Mouse (Mus musculus) hindlimb bud, embryonic 11.5 days (tissue): ENCODE measurements around the gene Tbck.

Experiments used
- DNase-seq: peaks from one replicate; pipeline ENCODE4 v3.0.0-alpha.2; 2012; ENCODE audit warnings: low read depth, low spot score; ENCODE audit errors: extremely low spot score

The Tbck gene

DNA sequence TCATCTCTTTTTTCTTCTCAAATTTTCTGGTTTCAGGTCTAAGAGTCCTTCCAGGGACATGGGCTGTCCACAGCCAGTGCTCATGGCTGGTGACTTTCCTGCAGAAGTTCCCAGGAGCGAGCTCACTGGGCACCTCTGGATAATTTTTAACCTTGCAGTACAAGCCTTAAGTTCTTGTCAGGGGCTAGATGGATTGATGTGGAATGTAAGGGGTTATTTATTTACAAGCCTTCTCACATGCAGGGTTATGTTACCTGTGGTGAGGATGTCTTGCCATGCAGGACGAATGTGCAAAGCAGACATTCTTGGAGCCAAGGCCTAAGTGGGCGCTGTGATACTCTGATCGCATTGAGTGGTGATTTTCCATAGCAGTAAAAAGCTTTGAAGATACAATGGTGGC lies 181.7 kb downstream of the Tbck start:
- no peak for DNase-seq

DNA sequence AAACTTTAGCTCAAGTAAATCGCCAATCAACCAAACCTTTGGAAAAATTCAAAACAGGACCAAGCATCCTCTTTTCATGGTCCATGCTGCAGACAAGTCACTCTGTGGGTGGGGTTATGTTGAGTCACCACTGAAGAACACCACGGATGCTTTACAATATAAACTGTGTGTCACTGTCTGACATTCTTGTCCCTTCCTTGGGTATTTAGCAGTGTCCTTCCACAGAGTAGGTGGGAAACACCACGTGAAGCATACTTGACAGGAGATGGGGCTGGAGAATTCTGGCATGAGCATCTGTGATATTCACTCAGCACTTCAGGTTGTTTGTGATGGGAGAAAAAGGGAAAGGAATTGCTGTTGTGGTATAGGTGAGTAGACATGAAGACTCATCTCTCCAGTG lies 183.0 kb downstream of the Tbck start:
- DNase-seq: no peak

DNA sequence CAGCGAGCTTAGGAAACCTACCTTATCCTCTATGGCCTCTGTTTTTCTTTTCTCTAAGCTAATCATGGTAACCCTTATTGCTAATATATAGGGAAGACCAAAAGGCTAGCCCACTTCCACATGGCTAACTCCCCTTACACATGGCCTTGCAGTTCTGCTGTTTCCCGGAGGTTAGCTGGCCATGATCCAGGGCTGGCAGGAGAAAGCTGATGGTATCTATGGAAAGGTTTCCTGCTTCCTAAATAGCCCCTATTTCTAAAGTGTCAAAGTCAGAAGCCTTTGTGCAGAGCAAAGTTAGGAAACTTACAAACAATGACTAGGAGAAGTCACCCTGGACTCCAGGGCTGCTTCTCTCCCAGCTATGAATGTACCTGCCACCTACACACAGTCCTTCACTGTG lies 184.9 kb downstream of the Tbck start:
- DNase-seq: no peak

DNA sequence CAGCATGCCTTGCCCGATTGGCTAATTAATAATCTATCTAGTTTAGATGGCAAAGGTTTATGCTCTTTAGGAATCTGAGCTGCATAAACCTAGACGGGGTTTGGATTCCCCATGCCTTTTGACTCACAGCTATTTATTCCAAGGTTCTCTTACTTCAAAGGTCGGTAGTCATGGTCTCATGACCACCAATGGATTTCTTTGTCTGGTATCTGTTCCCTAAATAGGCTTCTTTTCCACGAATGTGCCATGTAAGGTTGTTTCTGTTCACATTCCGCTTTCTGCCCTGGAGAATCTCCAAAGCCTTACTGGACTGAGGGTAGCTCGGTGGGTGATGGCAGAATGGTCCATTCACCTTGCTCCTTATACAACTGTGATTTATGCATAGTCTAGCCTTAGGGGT lies 186.1 kb downstream of the Tbck start:
- DNase-seq: no peak

DNA sequence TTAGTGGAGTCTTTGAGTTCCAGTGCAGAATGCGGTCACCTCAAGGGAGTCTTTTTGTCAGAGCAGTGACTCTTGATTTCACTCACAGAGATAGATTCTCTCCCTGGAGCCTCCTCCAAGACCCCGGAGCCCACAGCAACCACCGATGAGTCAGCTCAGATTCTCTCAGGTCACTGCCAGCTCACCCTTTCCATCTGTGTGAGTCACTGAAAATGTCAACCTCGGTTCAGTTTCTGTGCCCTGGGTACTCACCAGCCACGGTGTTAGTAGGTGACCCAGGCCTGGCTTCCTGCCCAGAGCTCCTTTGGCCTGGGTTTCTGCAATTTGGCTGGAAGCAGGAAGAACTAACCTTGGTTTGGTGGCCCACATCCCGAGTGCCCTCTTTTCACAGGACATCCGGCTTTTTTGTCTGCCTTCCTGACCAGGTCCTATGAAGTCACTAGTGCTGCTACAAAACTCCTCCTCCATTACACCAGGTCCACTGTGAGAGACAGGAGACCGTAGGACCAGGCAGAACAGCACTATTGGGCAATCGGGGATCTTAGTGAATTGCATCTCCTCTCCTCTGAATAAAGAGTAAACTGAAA lies 187.5 kb downstream of the Tbck start:
- no peak for DNase-seq

DNA sequence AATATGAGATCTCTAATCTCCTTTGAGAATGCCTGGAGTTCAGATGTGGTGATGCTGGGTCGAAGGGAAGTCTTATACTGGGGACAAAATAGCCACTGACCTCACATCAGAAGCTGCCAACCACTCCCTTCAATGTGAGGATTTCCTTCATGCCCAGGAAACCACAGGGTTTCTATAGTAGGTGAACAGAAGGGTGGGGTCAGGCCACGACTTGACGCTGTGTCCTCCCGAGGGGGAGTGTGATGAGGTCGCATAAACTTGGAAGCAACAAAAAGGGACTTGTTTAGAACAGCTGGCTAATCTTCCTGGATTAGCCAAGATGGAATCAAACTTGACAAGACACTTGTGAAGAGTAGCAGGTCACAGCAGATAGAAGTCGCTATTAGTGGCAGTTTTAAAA lies 189.3 kb downstream of the Tbck start:
- DNase-seq: no peak

DNA sequence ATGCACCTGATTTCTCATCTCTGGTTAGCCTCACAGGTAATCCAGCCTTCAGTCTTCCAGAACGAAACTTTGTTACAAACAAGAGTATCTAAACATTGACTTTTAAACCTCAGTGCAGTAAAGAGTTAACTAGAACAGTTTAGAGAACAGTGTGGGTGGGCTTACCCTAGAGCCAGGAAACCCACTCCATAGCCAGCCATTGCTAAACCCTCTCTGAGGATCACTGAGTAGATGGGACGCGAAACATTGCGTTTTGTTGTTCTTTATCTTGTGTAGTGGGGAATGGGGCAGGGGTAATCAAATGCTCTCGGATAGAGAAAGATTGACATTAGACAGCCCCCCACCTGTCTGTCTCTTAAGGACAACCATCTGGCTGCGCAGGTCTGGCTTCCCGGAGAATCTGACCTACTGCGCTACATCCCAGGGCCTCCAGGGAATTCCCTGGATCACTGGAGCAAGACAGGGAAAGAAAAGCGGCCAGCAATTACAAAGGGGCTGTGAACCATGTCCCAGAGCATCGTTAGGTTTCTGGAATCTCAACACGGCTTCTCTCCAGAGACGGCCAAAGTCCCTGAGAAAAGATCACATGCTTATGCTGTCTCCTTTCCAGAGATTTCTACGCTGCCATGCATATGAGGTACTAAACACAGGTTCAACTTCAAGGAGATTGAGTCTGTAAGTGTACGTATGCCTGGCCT lies 192.2 kb downstream of the Tbck start:
- DNase-seq: no peak

DNA sequence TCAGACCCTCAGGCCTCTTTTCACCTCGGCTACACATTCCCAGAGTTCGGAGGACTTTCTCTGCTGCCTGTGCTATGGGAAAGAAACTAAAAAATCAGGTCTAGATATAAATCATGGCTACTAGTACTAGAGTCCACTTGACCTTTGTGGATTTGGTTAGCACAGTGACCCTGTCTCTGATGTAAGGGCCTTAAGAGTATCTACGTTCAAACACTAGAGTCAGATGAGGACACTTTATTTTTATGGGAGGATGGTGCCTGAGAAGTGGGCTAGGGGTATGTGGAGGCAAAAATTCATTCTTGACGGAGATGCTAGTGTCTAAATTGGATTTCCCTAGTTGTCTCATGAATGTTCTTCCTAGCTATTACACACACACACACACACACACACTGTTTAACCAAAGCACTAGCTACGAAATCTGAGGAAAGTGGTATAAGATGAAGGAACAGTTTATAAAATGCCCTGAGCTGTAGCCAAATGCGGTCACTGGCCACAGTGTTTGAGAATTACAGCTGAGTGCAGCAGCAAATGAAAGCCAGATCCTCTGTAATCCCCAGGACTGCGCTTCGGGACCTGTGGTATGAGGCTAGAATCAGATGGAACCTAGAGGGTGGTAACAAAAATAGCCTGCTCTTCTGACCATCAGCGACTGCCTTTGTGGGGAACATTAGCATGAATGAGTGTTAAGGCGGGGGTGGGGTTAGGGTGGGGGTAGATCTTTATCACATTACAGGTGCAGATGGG lies 193.2 kb downstream of the Tbck start:
- DNase-seq: no peak

DNA sequence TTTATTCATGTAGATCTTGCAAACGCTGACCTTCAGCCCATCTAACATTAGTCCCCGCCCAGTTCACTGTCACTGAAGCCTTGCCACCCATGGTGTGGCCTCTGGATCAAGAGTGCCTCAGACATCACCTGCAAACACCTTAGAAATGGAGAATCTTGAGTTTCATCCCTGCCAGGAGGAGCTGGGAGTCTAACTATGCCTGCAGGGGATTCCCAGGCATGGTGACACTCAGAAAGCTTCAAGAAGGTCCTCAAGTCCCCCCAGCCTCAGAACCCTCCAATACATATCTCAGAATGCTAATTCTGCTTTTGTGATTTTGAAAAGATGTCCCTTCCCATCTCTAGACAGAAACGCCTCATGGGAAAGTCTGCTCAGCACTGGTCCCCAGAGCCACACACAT lies 196.4 kb downstream of the Tbck start:
- no peak for DNase-seq

DNA sequence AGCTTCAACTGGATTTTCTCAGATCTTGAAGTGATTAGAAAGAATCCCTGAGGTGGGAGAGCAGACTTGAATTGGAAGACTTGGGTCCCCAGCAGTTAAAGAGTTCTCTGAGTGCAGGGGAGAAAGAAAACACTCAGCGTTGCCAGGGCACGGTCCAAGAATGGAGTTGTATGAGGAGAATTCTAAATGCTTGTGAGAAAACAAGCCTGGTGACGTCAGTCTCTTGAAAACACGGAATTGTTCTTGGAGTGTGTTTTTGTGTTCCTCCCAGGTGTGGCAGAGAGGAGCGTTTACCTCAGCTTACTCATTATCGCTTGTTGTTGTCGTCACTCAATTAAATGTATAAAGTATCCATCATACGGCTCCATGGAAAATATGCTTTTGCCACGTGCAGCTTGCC lies 196.9 kb downstream of the Tbck start:
- DNase-seq: no peak

DNA sequence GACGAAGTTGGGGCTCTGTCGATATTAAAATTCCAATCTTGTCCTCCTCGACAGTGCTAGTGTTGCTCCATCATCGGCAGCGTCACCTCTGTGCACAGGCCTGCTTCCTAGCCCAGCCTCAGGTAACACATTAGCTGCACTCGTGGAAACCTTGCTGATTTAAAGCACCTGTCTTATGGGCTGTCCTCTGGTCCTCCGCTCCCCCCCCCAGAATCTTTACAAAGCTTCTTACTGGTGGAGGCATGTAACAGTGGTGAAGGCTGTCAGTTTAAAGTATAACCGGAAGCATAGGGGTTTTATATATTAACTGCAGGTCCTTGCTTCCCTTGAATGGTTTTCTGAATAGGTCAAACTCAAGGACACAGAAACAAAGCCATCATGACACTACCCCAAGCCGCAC lies 199.3 kb downstream of the Tbck start:
- DNase-seq: no peak

DNA sequence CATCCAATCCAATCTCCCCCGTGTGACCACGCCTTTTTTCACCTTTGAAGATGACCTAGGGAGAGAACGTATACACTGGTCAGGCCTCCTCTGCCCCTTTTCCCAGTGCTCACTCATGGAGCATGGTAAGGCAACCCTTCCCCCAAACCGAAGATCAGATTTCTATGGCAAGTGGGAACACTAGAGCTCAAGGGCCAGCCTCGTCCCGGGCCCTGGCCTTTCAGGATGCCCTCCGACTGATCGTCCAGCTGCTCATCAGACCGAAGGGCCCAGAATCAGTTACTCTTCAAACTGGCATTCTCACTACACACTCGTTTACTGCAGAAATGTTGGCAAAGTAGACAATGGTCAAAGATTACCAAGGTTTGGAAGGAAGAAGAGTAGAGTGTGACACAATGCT lies 200.5 kb downstream of the Tbck start:
- DNase-seq: no peak

DNA sequence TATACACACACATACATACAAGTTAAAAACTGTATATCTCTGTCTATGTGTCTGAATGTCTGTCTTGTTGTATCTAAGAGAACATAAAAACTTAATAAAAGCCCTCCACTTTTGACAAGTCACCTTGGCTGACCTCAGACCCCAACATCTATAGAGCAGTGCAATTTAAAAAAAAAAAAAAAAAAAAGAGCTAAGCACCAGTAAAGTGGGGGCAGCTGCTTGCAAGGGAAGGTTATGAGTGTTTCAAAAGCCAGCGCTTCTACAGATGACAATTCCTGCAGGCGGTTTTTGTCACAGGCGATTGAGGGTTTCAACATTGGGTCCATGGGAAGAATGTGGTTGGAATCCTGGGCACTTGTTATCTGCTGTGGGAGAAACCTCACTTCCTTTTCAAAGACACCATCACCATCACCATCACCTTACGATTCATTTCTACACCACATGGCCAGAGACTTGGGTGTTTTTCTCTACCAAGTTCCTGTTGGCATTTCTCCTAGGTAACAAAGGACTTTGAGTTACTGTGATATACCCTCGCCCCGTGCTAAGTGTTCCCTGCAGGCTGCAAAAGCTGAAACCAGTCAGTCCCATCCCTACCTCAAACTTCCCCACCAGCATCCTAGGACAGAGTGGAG lies 202.6 kb downstream of the Tbck start:
- DNase-seq: no peak

DNA sequence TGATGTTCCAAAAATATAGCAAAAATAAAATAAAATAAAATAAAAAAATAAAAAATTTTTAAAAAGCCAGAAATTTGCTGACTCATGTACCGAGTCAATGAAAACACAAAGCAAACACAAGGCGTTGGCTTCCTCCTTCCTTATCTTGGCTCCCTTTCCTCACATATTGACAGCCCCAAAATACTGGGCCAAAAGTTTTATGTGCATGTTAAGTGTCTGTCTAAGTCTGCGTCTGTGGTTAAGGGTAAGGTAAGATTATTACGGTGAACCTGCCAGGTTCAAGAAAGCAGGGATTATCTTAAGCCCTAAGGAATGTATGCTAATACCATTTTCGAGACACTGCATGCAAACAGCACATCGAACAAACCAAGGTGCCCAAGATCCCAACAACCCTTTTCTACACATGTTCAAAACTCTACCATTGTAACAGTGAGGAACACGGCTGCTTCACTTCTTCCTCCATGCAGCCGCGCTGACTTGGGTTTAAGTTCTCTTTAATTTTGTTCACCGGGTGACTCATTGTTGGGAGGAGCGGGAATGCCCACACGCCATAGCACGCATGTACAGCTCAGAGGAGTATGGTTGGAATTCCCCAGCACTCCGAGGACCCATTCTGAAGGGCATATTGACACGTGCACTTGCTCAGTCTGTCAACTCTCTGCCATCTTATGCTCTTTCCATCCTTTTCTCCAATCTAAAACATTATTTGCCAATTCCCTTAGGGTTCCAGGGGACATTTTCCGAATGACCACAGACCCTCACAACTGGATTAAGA lies 203.3 kb downstream of the Tbck start:
- no peak for DNase-seq
